Mouse (Mus musculus): ENCODE measurements at regions not wholly inside any gene's neighbourhood (a gene's known extent, or its start where the extent isn't known, plus 50 kb on each side); places are given as distances from the start of the nearest gene placed in this dataset.

DNA sequence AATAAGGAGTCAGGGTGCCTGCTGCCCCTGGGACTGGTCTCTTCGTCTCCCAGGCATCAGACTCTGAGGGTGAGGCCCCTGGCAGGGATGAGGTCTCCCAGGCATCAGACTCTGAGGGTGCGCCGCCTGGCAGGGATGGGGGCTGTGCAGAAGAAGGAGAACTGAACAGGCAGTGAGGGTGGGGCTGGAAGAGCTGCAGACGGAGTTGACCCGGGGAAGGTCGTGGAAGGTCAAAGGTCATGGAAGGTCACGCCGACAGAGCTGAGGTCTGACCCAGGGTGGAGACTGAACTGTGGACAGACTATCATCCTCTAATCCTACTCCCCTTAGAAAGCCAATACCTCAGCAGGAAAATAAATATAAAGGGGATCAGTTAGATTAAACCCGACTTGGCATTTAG lies 50.6 kb upstream of the Grik3 start:
- DNase-seq (ENCODE audit: low read depth) = no peak

DNA sequence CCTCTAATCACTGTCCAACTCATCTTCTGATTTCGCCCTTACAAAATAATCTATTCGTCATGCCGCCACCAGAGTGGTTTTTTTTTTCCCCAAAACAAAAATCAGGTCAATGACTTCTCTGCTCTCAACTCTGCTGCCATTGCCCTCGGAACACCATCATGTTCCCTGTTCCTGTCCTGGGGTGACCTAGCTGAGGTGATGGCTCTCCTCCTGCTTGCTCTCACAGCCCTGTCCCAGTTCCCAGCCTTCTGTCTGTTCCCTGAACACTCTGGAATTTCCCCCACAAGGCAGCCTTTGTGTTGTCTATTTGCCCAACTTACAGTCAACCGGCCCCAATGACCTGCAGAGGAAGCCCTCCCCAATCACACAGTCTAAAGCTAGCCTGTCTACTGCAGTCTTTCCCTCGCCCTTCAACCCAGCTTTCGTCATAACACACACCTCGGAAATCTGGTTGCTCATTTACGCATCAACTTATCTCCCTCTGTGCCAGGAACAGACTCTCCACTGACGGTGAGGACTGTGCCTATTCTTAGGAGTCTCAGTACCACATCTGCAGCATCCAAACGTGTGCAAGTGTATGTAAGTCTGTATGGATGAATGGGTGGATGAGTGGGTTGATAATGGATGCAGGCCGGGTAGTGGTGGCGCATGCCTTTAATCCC lies 53.2 kb upstream of the Grik3 start:
- DNase-seq (ENCODE audit: low read depth) = no peak

- no peak for DNase-seq (ENCODE audit: low read depth)
Observed at GRCm38 (mm10) chr4:125433511-125433910, 57.0 kb upstream of the Grik3 start.

DNA sequence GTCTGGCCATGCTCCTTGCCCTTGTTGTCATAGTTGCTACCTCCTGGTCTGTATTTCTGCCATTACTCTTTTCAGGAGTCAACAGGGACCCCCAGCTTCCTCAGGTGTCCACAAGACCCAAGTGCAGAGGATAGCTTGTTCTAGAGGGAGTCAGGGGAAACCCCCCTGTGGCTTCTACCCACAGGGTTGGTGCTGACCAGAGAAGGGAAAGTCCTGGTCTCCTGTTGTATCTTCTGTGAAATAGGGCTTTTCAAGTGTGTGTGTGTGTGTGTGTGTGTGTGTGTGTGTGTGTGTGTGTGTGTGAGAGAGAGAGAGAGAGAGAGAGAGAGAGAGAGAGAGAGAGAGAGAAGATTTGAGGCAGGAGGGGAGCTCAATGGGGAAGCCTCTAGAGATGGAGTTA lies 58.9 kb upstream of the Grik3 start:
- no peak for DNase-seq (ENCODE audit: low read depth)

DNA sequence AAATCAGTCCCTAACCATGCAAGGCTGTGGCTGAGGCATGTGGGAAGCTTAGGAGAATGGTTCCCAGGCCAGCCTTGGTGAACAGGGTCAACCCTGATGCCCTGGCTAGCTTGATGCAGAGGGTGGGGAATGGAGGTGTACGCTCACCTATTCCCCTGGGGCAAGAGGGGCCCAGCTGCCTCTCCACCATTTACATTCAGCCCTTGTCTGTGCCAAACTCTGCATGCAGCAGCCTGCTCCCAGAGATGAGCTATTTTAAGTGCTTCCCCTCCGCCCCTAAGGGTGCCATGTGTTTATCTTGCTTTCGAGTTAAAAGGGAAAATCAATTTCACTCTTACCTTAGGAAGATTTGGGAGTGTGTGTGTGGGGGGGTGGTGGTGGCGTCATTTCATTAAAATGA lies 59.7 kb upstream of the Grik3 start:
- no peak for DNase-seq (ENCODE audit: low read depth)

DNA sequence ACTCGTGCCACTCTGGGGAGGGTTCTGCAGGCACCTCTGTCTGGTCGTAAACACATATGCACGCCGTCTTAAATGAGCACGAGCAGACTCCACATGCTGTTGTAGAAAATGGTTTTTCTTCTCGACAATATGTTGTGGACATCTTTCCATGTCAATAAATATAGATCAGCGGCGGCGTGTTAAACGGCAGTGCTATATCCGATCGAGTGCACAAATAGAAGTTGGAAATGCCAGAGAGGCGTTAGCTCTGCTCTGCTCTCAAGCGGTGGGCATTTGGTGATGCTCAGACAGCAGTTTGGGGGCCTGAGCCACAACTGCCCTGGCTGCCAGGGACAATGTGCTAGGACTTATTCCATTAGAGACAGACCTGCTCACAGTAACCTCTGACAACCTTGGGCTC lies 61.8 kb upstream of the Grik3 start:
- DNase-seq (ENCODE audit: low read depth) = no peak

- DNase-seq (ENCODE audit: low read depth) = no peak
Observed at GRCm38 (mm10) chr4:125420561-125421241, 69.8 kb upstream of the Grik3 start.

- DNase-seq (ENCODE audit: low read depth) = no peak
Observed at GRCm38 (mm10) chr4:125419491-125420255, 70.8 kb upstream of the Grik3 start.

GRCm38 (mm10) chr4:125415308-125415707 lies 75.2 kb upstream of the Grik3 start:
- no peak for DNase-seq (ENCODE audit: low read depth)

DNA sequence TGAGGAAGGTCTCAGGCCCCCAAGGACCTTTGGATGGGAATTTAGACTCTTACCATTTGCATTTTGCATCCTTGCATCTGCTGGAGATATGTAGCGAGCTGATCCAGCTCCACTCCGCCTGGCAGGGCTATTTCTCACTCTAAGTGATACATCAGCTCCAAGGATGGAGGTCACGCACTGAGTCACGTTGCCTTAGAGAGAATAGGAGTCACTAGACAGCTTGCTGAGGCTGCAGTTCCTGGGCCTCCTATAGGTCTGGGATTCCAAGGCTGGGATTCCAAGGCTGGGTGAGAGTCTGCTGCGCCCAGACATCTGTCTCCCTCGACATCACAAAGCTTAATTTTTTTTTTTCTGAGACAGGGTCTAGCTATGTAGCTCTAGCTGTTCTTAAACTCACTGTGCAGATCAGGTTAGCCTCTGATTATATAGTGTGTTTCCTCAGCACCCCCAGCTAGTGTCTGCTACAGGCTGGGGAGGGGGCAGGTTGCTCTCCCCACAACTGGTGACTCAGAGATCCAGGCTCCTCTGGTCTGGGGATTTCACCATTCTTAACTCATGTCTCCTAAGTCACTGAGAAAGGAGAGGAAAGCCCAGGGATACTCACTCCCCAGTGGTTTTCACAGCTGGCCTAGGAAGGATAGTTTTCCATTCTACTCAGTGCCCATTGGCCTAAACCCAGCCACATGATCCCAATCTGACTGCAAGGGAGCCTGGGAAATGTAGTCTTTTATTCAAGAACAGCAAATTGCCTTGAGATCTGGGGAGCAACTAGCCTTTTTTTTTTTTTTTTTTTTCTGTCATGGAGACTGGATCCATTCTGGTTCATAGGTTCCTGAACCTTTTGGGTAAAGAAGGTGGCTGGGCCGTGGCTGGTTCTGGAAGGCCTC lies 76.4 kb upstream of the Grik3 start:
- peak; percentile 49 for DNase-seq (ENCODE audit: low read depth)

DNA sequence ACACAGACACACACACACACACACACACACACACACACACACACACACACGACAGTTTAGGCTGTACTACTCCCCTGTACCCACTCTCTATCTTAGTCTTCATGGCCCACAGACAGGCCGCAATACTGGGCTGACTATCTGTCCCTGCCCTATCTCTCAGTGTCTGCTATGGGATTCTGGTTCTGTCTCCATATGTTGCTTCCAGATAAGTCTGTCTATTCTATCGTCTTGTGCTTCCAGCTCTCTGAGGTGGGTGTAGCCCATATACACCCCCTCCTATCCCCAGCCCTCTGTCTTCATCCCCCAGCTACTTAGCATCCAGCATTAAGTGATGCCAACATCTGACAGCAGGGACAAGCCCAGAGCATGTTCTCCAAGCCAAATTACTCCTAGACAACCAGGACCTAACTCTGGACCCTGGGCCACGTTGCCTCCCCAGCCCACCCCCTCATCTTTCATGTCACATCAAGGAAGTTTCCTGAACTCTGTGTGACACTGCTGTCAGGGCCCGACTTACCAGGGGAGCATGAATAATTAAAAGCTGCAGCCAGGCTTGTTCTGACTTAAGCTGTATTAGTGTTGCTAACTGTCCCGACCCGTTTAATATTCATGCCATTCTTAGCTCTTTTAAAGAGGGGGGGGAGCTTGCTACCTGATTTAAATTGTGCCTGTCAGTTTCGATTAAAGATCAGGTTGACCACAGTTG lies 79.6 kb upstream of the Grik3 start:
- no peak for DNase-seq (ENCODE audit: low read depth)

GRCm38 (mm10) chr4:125399376-125400112 lies 91.0 kb upstream of the Grik3 start:
- no peak for DNase-seq (ENCODE audit: low read depth)

DNA sequence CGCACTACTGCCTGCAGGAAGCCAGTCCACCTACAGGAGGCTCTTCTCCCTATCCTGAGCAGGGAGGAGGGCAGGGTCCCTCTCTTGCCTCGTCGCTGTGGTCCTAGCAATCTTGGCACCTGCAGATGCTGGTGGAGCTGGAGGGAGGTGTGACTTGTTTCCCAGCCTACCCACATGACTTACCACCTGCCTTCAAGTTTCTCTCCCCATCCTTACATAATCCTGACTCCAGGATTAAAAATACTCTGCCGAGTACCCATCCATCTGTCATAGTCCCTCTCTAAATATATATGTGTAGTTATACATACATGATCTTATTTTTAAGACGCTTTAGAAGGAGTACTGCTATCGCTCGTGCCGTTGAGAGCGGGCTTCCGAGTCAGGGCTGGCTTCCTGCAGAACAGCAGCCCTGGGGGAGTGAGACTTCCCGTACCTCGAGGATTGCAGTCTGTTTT lies 93.5 kb upstream of the Grik3 start:
- no peak for DNase-seq (ENCODE audit: low read depth)

DNA sequence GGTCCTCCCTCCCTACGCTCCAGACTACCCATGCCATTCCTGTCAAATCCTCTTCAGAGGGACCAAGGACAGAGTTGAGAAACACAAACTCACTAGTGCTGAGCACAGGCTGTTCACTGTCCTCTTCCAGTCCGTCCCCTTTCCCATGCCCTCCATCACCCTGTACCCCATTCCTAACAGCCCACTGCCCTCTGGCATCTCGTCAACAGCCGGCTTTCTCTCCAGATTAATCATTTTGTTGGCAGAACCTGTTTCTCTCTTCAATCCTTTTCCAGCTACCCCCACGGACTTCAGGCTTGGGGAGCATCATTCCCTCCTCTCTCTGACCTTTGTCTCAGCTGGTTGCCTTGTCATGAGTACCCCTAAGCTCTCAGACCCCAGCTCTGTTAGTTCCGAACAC lies 99.2 kb upstream of the Grik3 start:
- no peak for DNase-seq (ENCODE audit: low read depth)

GRCm38 (mm10) chr4:125385811-125386210 lies 104.7 kb upstream of the Grik3 start:
- no peak for DNase-seq (ENCODE audit: low read depth)

DNA sequence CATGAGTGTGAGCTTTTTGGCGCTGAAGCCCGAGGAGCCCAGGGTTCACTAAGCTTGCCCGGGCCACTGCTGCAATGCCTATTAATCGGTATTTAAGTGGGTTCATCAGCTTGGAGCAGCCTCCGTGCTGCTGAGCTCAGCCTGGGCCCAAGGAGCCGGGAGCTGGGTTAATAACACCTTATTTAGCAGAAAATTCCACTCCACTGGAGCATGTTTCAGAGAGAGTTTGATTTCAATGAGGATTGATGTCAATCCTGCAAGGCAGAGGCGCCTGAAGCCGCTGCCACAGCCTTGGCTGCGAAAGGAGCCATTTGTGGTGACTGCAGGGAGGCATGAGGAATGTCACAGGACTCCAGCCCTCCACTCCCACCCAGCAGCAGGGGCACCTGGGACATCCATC lies 126.5 kb upstream of the Grik3 start:
- no peak for DNase-seq (ENCODE audit: low read depth)

GRCm38 (mm10) chr4:125361611-125362520 lies 128.6 kb upstream of the Grik3 start:
- no peak for DNase-seq (ENCODE audit: low read depth)

GRCm38 (mm10) chr4:125358356-125358755 lies 132.1 kb upstream of the Grik3 start:
- no peak for DNase-seq (ENCODE audit: low read depth)

GRCm38 (mm10) chr4:125356441-125356840 lies 134.1 kb upstream of the Grik3 start:
- no peak for DNase-seq (ENCODE audit: low read depth)

- no peak for DNase-seq (ENCODE audit: low read depth)
Observed at GRCm38 (mm10) chr4:125354742-125355141, 135.8 kb upstream of the Grik3 start.
